Mouse (Mus musculus) liver, embryonic 14 days (tissue): ENCODE results near the gene Sstr1. TPM values are rescaled to one million over a fixed set of nuclear protein-coding genes. Genes with fewer than 3 reads are reported as not detected.

Experiments used
- polyA plus RNA-seq: library from polyadenylated mRNA; depleted of rRNA; stranded (reverse); fragments of >200 nt; gene quantifications from 2 replicates; pipeline ENCODE4 v1.2.3, GENCODE M21; 2012; rRNA removed

Gene Sstr1
- not detected in 2 replicates for polyA plus RNA-seq

GRCm38 (mm10) chr12:58211163-58212071, at the start of gene Sstr1:
Gene Sstr1 (plus strand): TSS chr12:58211772.

Other genes starting within 250 kb of the Sstr1 start
- gene Clec14a, start 57.5 kb downstream of the Sstr1 start, polyA plus RNA-seq, result 2.6 and 3.0 TPM in 2 replicates